Mouse (Mus musculus) spleen, adult 2 months (tissue): Measurements from ENCODE around the gene Strn4. TPM values are rescaled to one million over a fixed set of nuclear protein-coding genes. Genes with fewer than 3 reads are reported as not detected.

Experiments used
- DNase-seq, 2 experiments: peaks; one replicate each; pipeline versions ENCODE4 v3.0.0 to v3.0.0-alpha.2; 2012 to 2021; ENCODE audit warnings: low spot score in 2 of 2, low read depth in 1 of 2
- H3K27ac ChIP-seq: fragments of 200-500 bp; 2 replicates; pipeline ENCODE4 v1.5.1; 2012; ENCODE audit warnings: low read length, inconsistent platforms; ENCODE audit not compliant: insufficient read depth
- H3K27me3 ChIP-seq: fragments of 200-500 bp; 2 replicates; pipeline ENCODE4 v1.6.1; 2012; ENCODE audit warnings: mild to moderate bottlenecking, moderate library complexity, low read length, inconsistent platforms; ENCODE audit not compliant: control insufficient read depth, insufficient read depth
- H3K36me3 ChIP-seq: fragments of 200-500 bp; 2 replicates; pipeline ENCODE4 v1.6.1; 2012; ENCODE audit warnings: mild to moderate bottlenecking, low read length, inconsistent platforms; ENCODE audit not compliant: control insufficient read depth, insufficient read depth
- H3K4me1 ChIP-seq: fragments of 200-500 bp; 2 replicates; pipeline ENCODE4 v1.6.1; 2011; ENCODE audit warnings: inconsistent platforms; ENCODE audit not compliant: control insufficient read depth, insufficient read depth, insufficient read length
- H3K4me3 ChIP-seq: fragments of 200-500 bp; 2 replicates; pipeline ENCODE4 v1.5.1; 2011; ENCODE audit warnings: mild to moderate bottlenecking, inconsistent platforms; ENCODE audit not compliant: insufficient read depth, insufficient read length; ENCODE audit errors: extremely low read depth
- CTCF ChIP-seq: fragments of 200-500 bp; IDR thresholded peaks from 2 replicates; pipeline ENCODE4 v1.5.1; 2011; ENCODE audit warnings: mild to moderate bottlenecking, inconsistent platforms; ENCODE audit not compliant: insufficient read depth, insufficient read length, insufficient replicate concordance; ENCODE audit errors: extremely low read depth
- POLR2A ChIP-seq: fragments of 200-500 bp; IDR thresholded peaks from 2 replicates; pipeline ENCODE4 v1.6.1; 2011; ENCODE audit warnings: low read depth, low read length, inconsistent platforms
- WGBS: fragments of 180-500 bp; shearing (Covaris S2); methylation state at CpG from one replicate; pipeline ENCODE4 v1.1.7; 2018; 5-methylcytosine and 5-hydroxymethylcytosine counted together
- polyA plus RNA-seq: library from polyadenylated mRNA; depleted of rRNA; stranded (reverse); fragments of >200 nt; gene quantifications from 2 replicates; pipeline ENCODE4 v1.2.3, GENCODE M21; 2012

Strn4 gene
- polyA plus RNA-seq, 1 experiment, result 121 TPM

- Histone ChIP-seq H3K27ac (no peak overlapping the region), H3K36me3 (peaks cover 46% of the 10 kb centered on the region), H3K4me1 (no peaks in the 10 kb centered on the region), H3K27me3 (no peaks in the 10 kb centered on the region), H3K4me3 (no peak overlapping the region)
- WGBS, result 91% methylated on average over 5 of the region's 5 CpGs
- TF ChIP-seq CTCF (no peak), POLR2A (no peak)
- DNase-seq, result no peak
Observed at GRCm38 (mm10) chr7:16792316-16792715, 23.4 kb upstream of the Strn4 start.

- TF ChIP-seq POLR2A, result no peak
- no peak for TF ChIP-seq CTCF
- 97% methylated on average over 19 of the region's 19 CpGs for WGBS
- Histone ChIP-seq H3K4me3 (no peak overlapping the region), H3K36me3 (peaks cover 43% of the 10 kb centered on the region), H3K4me1 (no peaks in the 10 kb centered on the region), H3K27me3 (no peaks in the 10 kb centered on the region), H3K27ac (no peak overlapping the region)
- no peak for DNase-seq
Observed at GRCm38 (mm10) chr7:16793010-16793725, 22.5 kb upstream of the Strn4 start.

DNA sequence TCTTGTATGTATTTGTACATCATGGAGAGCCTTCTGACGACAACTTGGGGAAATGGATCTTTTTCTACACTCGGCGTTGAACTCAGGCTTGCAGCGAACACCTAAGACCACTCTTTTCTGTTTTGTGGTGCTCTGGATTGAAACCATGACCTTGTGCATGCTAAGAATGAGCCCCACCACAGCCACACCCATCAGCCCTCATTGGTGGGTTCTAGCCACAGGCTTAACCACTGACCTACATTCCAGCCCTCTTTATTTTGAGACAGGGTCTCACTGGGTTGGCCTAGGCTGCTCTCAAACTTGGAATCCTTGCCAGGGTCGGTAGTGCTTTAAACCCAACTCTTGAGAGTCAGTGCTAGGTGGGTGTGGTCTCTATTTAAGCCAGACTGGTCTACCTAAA is 20.8 kb upstream of the Strn4 start:
- 84% methylated on average over 5 of the region's 5 CpGs for WGBS
- no peaks in the 10 kb centered on the region for H3K4me1 ChIP-seq
- H3K27ac ChIP-seq, result no peak overlapping the region
- DNase-seq, result no peak
- no peak overlapping the region for H3K4me3 ChIP-seq
- H3K36me3 ChIP-seq, result peaks cover 38% of the 10 kb centered on the region
- no peaks in the 10 kb centered on the region for H3K27me3 ChIP-seq
- TF ChIP-seq POLR2A, result no peak
- no peak for TF ChIP-seq CTCF

GRCm38 (mm10) chr7:16804409-16805028 is 11.2 kb upstream of the Strn4 start:
- H3K4me3 ChIP-seq, result no peak overlapping the region
- H3K27ac ChIP-seq, result no peak overlapping the region
- 32% methylated on average over 8 of the region's 8 CpGs for WGBS
- DNase-seq, result no peak
- TF ChIP-seq CTCF (peak; percentile 16; the same call in 1 of the 2 replicates), POLR2A (no peak)
- no peaks in the 10 kb centered on the region for H3K27me3 ChIP-seq
- H3K4me1 ChIP-seq, result no peaks in the 10 kb centered on the region
- no peaks in the 10 kb centered on the region for H3K36me3 ChIP-seq

GRCm38 (mm10) chr7:16807936-16808335 is 7.8 kb upstream of the Strn4 start:
- 86% methylated on average over 9 of the region's 9 CpGs for WGBS
- no peak for DNase-seq
- H3K27me3 ChIP-seq, result no peaks in the 10 kb centered on the region
- no peak overlapping the region for H3K27ac ChIP-seq
- TF ChIP-seq POLR2A, result no peak
- TF ChIP-seq CTCF, result peak; percentile 26; the same call in 1 of the 2 replicates
- no peak overlapping the region for H3K4me3 ChIP-seq
- no peaks in the 10 kb centered on the region; the same call in 1 of the 2 replicates for H3K4me1 ChIP-seq
- peaks cover 12% of the 10 kb centered on the region for H3K36me3 ChIP-seq

DNA sequence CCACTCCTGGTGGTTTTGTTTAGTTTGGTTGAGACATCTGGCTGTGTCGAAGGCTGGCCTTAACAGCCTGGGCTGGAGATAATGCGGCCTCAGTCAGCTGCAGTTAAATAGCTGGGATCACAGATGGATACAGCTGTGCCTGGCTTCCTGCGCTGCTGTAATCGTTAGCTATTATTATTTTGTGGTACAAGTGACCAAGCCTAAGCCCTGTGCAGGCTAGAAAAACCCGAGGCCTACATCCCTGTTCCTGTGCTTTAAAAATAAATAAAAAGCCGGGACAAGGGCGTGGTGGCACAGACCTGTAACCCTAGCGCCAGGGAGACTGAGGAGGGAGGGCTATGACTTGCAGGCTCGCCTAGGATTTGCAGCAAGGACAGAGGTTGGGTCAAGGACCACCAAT is 7.0 kb upstream of the Strn4 start:
- Histone ChIP-seq H3K27me3 (no peaks in the 10 kb centered on the region), H3K4me1 (no peaks in the 10 kb centered on the region; the same call in 1 of the 2 replicates), H3K36me3 (peaks cover 12% of the 10 kb centered on the region), H3K27ac (no peak overlapping the region), H3K4me3 (no peak overlapping the region)
- DNase-seq, result no peak
- TF ChIP-seq CTCF (no peak), POLR2A (no peak)
- 94% methylated on average over 9 of the region's 9 CpGs for WGBS

GRCm38 (mm10) chr7:16809739-16810138 is 6.0 kb upstream of the Strn4 start:
- 56% methylated on average over 10 of the region's 10 CpGs for WGBS
- Histone ChIP-seq H3K36me3 (peaks cover 12% of the 10 kb centered on the region), H3K4me3 (no peak overlapping the region), H3K27ac (no peak overlapping the region), H3K27me3 (no peaks in the 10 kb centered on the region), H3K4me1 (no peaks in the 10 kb centered on the region; the same call in 1 of the 2 replicates)
- peak; percentile 75; the same call in 1 of the 2 replicates for TF ChIP-seq CTCF
- TF ChIP-seq POLR2A, result no peak
- DNase-seq, result peak in 1 of 2 experiments; percentile 38
